Mouse (Mus musculus) thymus, adult 2 months (tissue): ENCODE measurements around the gene Padi1. TPM values are rescaled to one million over a fixed set of nuclear protein-coding genes. Genes with fewer than 3 reads are reported as not detected.

ENCODE experiments used
- DNase-seq: peaks from one replicate; pipeline ENCODE4 v3.0.0; 2021
- H3K27ac ChIP-seq: fragments of 200-500 bp; 2 replicates; pipeline ENCODE4 v1.5.1; 2012; ENCODE audit warnings: low read length, control low read depth; ENCODE audit not compliant: control insufficient read depth, insufficient read depth
- H3K27me3 ChIP-seq: fragments of 200-500 bp; 2 replicates; pipeline ENCODE4 v1.6.1; 2012; ENCODE audit warnings: mild to moderate bottlenecking, low read length, moderate library complexity, mixed read lengths; ENCODE audit not compliant: control insufficient read depth, insufficient read depth
- H3K36me3 ChIP-seq: fragments of 200-500 bp; 2 replicates; pipeline ENCODE4 v1.6.1; 2012; ENCODE audit warnings: mild to moderate bottlenecking, low read length, moderate library complexity; ENCODE audit not compliant: control insufficient read depth, insufficient read depth
- H3K4me1 ChIP-seq: fragments of 200-500 bp; replicated peaks from 2 replicates; pipeline ENCODE4 v1.6.1; 2012; ENCODE audit warnings: low read length; ENCODE audit not compliant: control insufficient read depth, insufficient read depth
- H3K4me3 ChIP-seq: fragments of 200-500 bp; 2 replicates; pipeline ENCODE4 v1.5.1; 2012; ENCODE audit warnings: mild to moderate bottlenecking, low read length, control low read depth, moderate library complexity; ENCODE audit not compliant: control insufficient read depth, insufficient read depth
- CTCF ChIP-seq: fragments of 200-500 bp; IDR thresholded peaks from 2 replicates; pipeline ENCODE4 v1.5.1; 2012; ENCODE audit warnings: mild to moderate bottlenecking, control low read depth, low read length, moderate library complexity, borderline replicate concordance; ENCODE audit not compliant: control insufficient read depth, poor library complexity, insufficient read depth; ENCODE audit errors: extremely low read depth
- POLR2A ChIP-seq: fragments of 200-500 bp; IDR thresholded peaks from 2 replicates; pipeline ENCODE4 v1.6.1; 2012; ENCODE audit warnings: mild to moderate bottlenecking, low read length, control low read depth, moderate library complexity; ENCODE audit not compliant: control insufficient read depth, poor library complexity, insufficient read depth; ENCODE audit errors: extremely low read depth
- WGBS: fragments of 180-500 bp; shearing (Covaris S2); methylation state at CpG from one replicate; pipeline ENCODE4 v1.1.7; 2018; 5-methylcytosine and 5-hydroxymethylcytosine counted together
- polyA plus RNA-seq: library from polyadenylated mRNA; depleted of rRNA; stranded (reverse); fragments of >200 nt; gene quantifications from 2 replicates; pipeline ENCODE4 v1.2.3, GENCODE M21; 2012

Gene Padi1
- polyA plus RNA-seq, 1 experiment, result 0.85 TPM

DNA sequence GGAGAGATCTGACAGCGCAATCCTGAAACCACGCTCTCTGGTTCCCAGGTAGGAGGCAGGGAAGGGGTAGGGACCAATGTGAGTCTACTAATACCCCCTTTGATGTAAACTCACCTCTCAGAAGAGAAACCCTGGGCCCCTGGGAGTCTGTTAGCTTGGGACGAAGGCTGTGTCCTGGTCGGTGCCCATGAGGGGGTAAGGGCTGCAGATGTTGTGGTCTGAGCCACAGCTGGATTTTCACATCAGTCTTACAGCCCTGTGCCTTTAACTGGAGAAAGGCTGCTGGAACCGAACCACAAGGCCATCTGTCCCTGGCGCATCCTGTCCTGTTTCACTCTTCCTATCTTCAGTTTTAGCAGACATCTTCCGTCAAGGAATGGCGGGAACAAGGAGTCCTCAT lies 30.6 kb upstream of the Padi1 start:
- Histone ChIP-seq H3K4me3 (no peak overlapping the region), H3K27me3 (no peaks in the 10 kb centered on the region), H3K4me1 (peaks cover 7% of the 10 kb centered on the region; the same call in 1 of the 2 replicates), H3K36me3 (no peaks in the 10 kb centered on the region), H3K27ac (no peak overlapping the region)
- DNase-seq, result no peak
- TF ChIP-seq CTCF, result no peak
- no peak for TF ChIP-seq POLR2A
- WGBS, result 72% methylated on average over 8 of the region's 8 CpGs

- Histone ChIP-seq H3K4me1 (peaks cover 19% of the 10 kb centered on the region), H3K4me3 (no peak overlapping the region), H3K27me3 (no peaks in the 10 kb centered on the region), H3K36me3 (no peaks in the 10 kb centered on the region), H3K27ac (no peak overlapping the region)
- TF ChIP-seq POLR2A, result no peak
- no peak for TF ChIP-seq CTCF
- 92% methylated on average over 11 of the region's 11 CpGs for WGBS
- no peak for DNase-seq
These were observed 27.4 kb upstream of the Padi1 start for GRCm38 (mm10) chr4:140873011-140873410.

DNA sequence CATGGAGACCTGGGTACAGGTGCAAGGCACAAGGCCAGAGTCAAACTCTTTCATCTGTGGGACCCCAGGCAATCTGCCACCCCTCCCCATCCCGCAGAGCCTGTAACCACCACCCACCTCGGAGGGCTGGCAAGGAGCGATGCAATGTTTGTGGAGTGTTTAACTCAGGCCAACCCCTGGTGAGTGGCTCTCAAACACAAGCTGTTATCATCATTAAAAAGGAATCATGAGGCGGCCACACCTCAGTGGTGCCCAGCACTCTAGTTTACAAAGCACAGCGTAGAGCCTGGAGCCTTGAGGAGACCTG lies 27.1 kb upstream of the Padi1 start:
- Histone ChIP-seq H3K27ac (no peak overlapping the region), H3K27me3 (no peaks in the 10 kb centered on the region), H3K4me1 (peaks cover 23% of the 10 kb centered on the region), H3K36me3 (no peaks in the 10 kb centered on the region), H3K4me3 (no peak overlapping the region)
- WGBS, result 88% methylated on average over 5 of the region's 5 CpGs
- no peak for DNase-seq
- no peak for TF ChIP-seq CTCF
- no peak for TF ChIP-seq POLR2A

DNA sequence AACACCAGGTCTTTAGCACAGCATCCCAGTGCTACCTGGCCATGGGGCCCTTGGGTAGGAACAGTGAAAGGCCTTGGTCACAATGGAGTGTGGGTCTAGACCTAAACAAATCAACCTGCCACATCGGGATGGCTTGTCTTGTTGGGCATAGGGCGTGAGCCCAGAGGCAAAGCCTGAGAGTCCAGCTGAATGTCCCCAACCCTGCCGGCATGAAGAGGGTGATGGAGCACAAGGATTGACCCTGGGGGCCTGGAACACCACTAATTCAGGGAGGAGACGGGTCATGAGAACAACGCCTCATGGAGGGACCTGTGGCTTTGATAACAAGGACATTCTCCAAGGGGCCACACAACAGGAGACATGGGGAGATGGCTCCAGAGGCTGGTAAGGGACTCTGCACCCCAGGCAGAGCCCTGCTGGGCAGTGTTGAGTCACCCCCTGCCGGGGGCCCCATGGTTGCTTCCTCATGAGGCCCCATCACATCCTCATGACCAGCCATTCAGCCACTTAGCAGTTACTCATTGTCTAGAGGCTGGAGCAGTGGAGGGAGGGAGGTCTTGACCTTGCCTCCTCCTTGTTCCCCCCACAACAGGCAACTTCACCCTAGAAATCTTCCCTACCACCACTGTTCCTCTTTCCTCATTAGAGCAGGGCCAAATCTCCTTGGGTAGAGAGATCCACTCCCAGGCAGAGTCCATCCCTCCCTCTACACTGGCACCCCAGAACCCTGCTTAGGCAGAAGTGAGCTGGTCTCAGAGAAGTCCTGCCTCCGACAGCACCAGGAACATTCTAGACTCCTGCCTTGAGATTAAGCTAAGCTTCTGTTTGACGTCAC lies 26.5 kb upstream of the Padi1 start:
- H3K4me1 ChIP-seq, result peaks cover 28% of the 10 kb centered on the region
- H3K27ac ChIP-seq, result no peak overlapping the region
- H3K4me3 ChIP-seq, result no peak overlapping the region
- WGBS, result 81% methylated on average over 8 of the region's 8 CpGs
- no peaks in the 10 kb centered on the region for H3K36me3 ChIP-seq
- H3K27me3 ChIP-seq, result no peaks in the 10 kb centered on the region
- TF ChIP-seq CTCF, result no peak
- TF ChIP-seq POLR2A, result no peak
- DNase-seq, result no peak

GRCm38 (mm10) chr4:140871376-140871775 lies 25.8 kb upstream of the Padi1 start:
- peaks cover 28% of the 10 kb centered on the region for H3K4me1 ChIP-seq
- no peaks in the 10 kb centered on the region for H3K36me3 ChIP-seq
- TF ChIP-seq POLR2A (no peak), CTCF (no peak)
- H3K4me3 ChIP-seq, result no peak overlapping the region
- no peak for DNase-seq
- H3K27ac ChIP-seq, result no peak overlapping the region
- 93% methylated on average over 3 of the region's 3 CpGs for WGBS
- no peaks in the 10 kb centered on the region for H3K27me3 ChIP-seq

DNA sequence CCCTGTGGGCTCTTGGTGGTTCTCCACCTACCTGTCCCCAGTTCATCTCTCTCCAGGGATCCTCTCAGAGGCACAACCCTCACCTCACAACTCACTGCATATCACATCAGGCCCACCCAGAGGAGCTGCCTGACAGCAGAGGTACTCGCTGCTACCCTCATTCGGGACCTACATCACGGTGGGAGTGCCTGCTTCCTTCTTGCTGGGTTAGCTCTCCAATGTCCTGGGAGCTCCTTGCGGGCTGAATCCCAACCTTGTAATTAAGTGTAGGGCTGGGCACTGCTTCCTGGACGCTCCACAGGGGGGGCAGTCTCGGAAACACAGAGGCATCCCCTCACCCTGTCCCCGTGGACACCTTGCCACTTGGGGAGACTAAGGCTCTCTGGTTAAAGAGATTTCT lies 25.3 kb upstream of the Padi1 start:
- WGBS, result 91% methylated on average over 7 of the region's 7 CpGs
- H3K4me1 ChIP-seq, result peaks cover 28% of the 10 kb centered on the region
- no peaks in the 10 kb centered on the region for H3K27me3 ChIP-seq
- TF ChIP-seq CTCF, result no peak
- TF ChIP-seq POLR2A, result no peak
- H3K36me3 ChIP-seq, result no peaks in the 10 kb centered on the region
- no peak overlapping the region for H3K27ac ChIP-seq
- H3K4me3 ChIP-seq, result no peak overlapping the region
- DNase-seq, result no peak
